Comparison of ENCODE assay signal across 23 mouse cellular contexts in genomic region chr4:26767896-26768295, GRCm38 (mm10).
DNase-seq lines count a peak whose midpoint lies in the region; ATAC-seq lines count a peak whose summit lies in the region.
"Had no signal": no experiment of that assay in that cellular context is flagged by ENCODE, and none has a peak within 500 bp of the region (broad histone marks: within the 10 kb centered on the region; RNA-seq: fewer than 3 reads in every experiment).

No protein-coding gene starts in this region.

- 79% methylated on average over 2 of the region's 2 CpGs for WGBS in embryonic facial prominence, embryonic 11.5 days
- 84% methylated on average over 2 of the region's 2 CpGs for whole genome bisulfite sequencing in embryonic facial prominence, embryonic 10.5 days
- 33% methylated on average over 2 of the region's 2 CpGs for WGBS in forebrain, embryonic 16.5 days
- 41% methylated on average over 2 of the region's 2 CpGs for WGBS in forebrain, embryonic 15.5 days
- 64% methylated on average over 2 of the region's 2 CpGs for WGBS in midbrain, embryonic 14.5 days
- 82% methylated on average over 2 of the region's 2 CpGs for WGBS in midbrain, embryonic 10.5 days

- DNase-seq in embryonic facial prominence, embryonic 11.5 days (ENCODE audit: low spot score), result peak; percentile 1
- no peak for DNase-seq in embryonic facial prominence, embryonic 10.5 days (ENCODE audit: low spot score)
- DNase-seq in midbrain, embryonic 14.5 days, result peak; percentile 24
- DNase-seq in midbrain, embryonic 10.5 days (ENCODE audit: low spot score), result no peak
- DNase-seq: adrenal gland, adult 8-10 months; adrenal gland, postnatal 25 days; cerebellum, adult 18-20 months; cerebellum, adult 9-10 months; cerebellum, postnatal 14 days; gastrocnemius, postnatal 25 days; heart, adult 18-20 months; heart, postnatal 10 days; heart, postnatal 36 days had no signal

- no peaks in the 10 kb centered on the region for H3K27me3 ChIP-seq in embryonic facial prominence, embryonic 11.5 days (ENCODE audit: control insufficient read depth, insufficient read depth, low read length)
- H3K27me3 ChIP-seq in embryonic facial prominence, embryonic 10.5 days (replicated peaks; ENCODE audit: low read depth, poor library complexity, severe bottlenecking), result no peaks in the 10 kb centered on the region
- no peaks in the 10 kb centered on the region for H3K27me3 ChIP-seq in forebrain, embryonic 16.5 days (replicated peaks; ENCODE audit: control insufficient read depth, insufficient read depth, low read length)
- no peaks in the 10 kb centered on the region for H3K27me3 ChIP-seq in forebrain, embryonic 15.5 days
- peaks cover 56% of the 10 kb centered on the region for H3K27me3 ChIP-seq in midbrain, embryonic 14.5 days (ENCODE audit: control insufficient read depth, insufficient read depth, low read length)
- H3K27me3 ChIP-seq in midbrain, embryonic 10.5 days (ENCODE audit: low read depth, poor library complexity, severe bottlenecking), result peaks cover 85% of the 10 kb centered on the region
- H3K27me3 ChIP-seq: embryonic facial prominence, embryonic 13.5 days; heart, embryonic 12.5 days; heart, embryonic 15.5 days had no signal

- H3K4me2 ChIP-seq in embryonic facial prominence, embryonic 11.5 days (ENCODE audit: low read depth, low read length), result no peak overlapping the region
- no peak overlapping the region for H3K4me2 ChIP-seq in forebrain, embryonic 16.5 days (ENCODE audit: low read length)
- H3K4me2 ChIP-seq in forebrain, embryonic 15.5 days (replicated peaks), result no peak overlapping the region
- H3K4me2 ChIP-seq in midbrain, embryonic 14.5 days (ENCODE audit: low read length), result no peak overlapping the region
- H3K4me2 ChIP-seq: embryonic facial prominence, embryonic 13.5 days; heart, embryonic 12.5 days; heart, embryonic 15.5 days; hindbrain, embryonic 14.5 days had no signal

- ATAC-seq in embryonic facial prominence, embryonic 11.5 days (replicated peaks; ENCODE audit: insufficient number of reproducible peaks, low FRiP score, low TSS enrichment, low read depth), result no peak
- peak; percentile 66 for ATAC-seq in forebrain, embryonic 16.5 days
- no peak; the same call in 1 of the 2 replicates for ATAC-seq in forebrain, embryonic 15.5 days (replicated peaks)
- ATAC-seq in midbrain, embryonic 14.5 days (ENCODE audit: low FRiP score, low TSS enrichment), result no peak
- ATAC-seq: activated CD4-positive, CD25-positive, alpha-beta regulatory T cell, adult 4 months; intestine, postnatal 0 days had no signal

- H3K4me3 ChIP-seq in embryonic facial prominence, embryonic 11.5 days (ENCODE audit: low read depth, low read length), result no peak overlapping the region
- H3K4me3 ChIP-seq in embryonic facial prominence, embryonic 10.5 days, result no peak overlapping the region
- H3K4me3 ChIP-seq in forebrain, embryonic 16.5 days (replicated peaks; ENCODE audit: low read length), result no peak overlapping the region
- H3K4me3 ChIP-seq in forebrain, embryonic 15.5 days, result no peak overlapping the region
- H3K4me3 ChIP-seq in midbrain, embryonic 14.5 days (replicated peaks; ENCODE audit: low read depth, low read length), result no peak overlapping the region
- no peak overlapping the region for H3K4me3 ChIP-seq in midbrain, embryonic 10.5 days
- H3K4me3 ChIP-seq: embryonic facial prominence, embryonic 13.5 days; erythroblast, embryonic 14.5 days; heart, embryonic 12.5 days; heart, embryonic 15.5 days; hindbrain, embryonic 10.5 days had no signal

- no peaks in the 10 kb centered on the region for H3K4me1 ChIP-seq in embryonic facial prominence, embryonic 11.5 days (ENCODE audit: control insufficient read depth, insufficient read depth, low read length)
- no peaks in the 10 kb centered on the region for H3K4me1 ChIP-seq in embryonic facial prominence, embryonic 10.5 days
- peaks cover 3% of the 10 kb centered on the region for H3K4me1 ChIP-seq in forebrain, embryonic 16.5 days (replicated peaks; ENCODE audit: control insufficient read depth, insufficient read depth, low read length)
- H3K4me1 ChIP-seq in forebrain, embryonic 15.5 days, result no peaks in the 10 kb centered on the region
- 0 out of 2 replicates have a peak, but pooled peaks cover 3% of the 10 kb centered on the region for H3K4me1 ChIP-seq in midbrain, embryonic 14.5 days (ENCODE audit: control insufficient read depth, insufficient read depth, low read length)
- H3K4me1 ChIP-seq in midbrain, embryonic 10.5 days, result peaks cover 8% of the 10 kb centered on the region
- H3K4me1 ChIP-seq: heart, embryonic 12.5 days; heart, embryonic 15.5 days; hindbrain, embryonic 10.5 days had no signal

- no peak overlapping the region for H3K27ac ChIP-seq in embryonic facial prominence, embryonic 11.5 days (replicated peaks; ENCODE audit: low read depth, low read length)
- no peak overlapping the region for H3K27ac ChIP-seq in embryonic facial prominence, embryonic 10.5 days (replicated peaks)
- no peak overlapping the region for H3K27ac ChIP-seq in forebrain, embryonic 16.5 days (ENCODE audit: low read length)
- no peak overlapping the region for H3K27ac ChIP-seq in forebrain, embryonic 15.5 days (replicated peaks)
- no peak overlapping the region for H3K27ac ChIP-seq in midbrain, embryonic 14.5 days (replicated peaks; ENCODE audit: low read depth, low read length)
- H3K27ac ChIP-seq in midbrain, embryonic 10.5 days (replicated peaks), result no peak overlapping the region
- H3K27ac ChIP-seq: embryonic facial prominence, embryonic 13.5 days; heart, embryonic 15.5 days; hindbrain, embryonic 10.5 days; hindbrain, embryonic 14.5 days had no signal

- H3K9me3 ChIP-seq in embryonic facial prominence, embryonic 11.5 days (replicated peaks; ENCODE audit: control insufficient read depth, low read length), result no peaks in the 10 kb centered on the region
- no peaks in the 10 kb centered on the region for H3K9me3 ChIP-seq in embryonic facial prominence, embryonic 10.5 days
- H3K9me3 ChIP-seq in forebrain, embryonic 16.5 days (ENCODE audit: control insufficient read depth, low read length), result no peaks in the 10 kb centered on the region
- no peaks in the 10 kb centered on the region for H3K9me3 ChIP-seq in forebrain, embryonic 15.5 days
- H3K9me3 ChIP-seq in midbrain, embryonic 14.5 days (ENCODE audit: control insufficient read depth, low read length), result no peaks in the 10 kb centered on the region
- H3K9me3 ChIP-seq in midbrain, embryonic 10.5 days (replicated peaks), result no peaks in the 10 kb centered on the region
- H3K9me3 ChIP-seq: embryonic facial prominence, embryonic 13.5 days; heart, embryonic 12.5 days; heart, embryonic 15.5 days; hindbrain, embryonic 10.5 days had no signal

- H3K9ac ChIP-seq in embryonic facial prominence, embryonic 11.5 days (replicated peaks; ENCODE audit: low read length), result no peak overlapping the region
- no peak overlapping the region for H3K9ac ChIP-seq in forebrain, embryonic 16.5 days (replicated peaks; ENCODE audit: low read depth, low read length)
- no peak overlapping the region for H3K9ac ChIP-seq in forebrain, embryonic 15.5 days (replicated peaks)
- H3K9ac ChIP-seq in midbrain, embryonic 14.5 days (replicated peaks; ENCODE audit: low read length), result no peak overlapping the region
- H3K9ac ChIP-seq: embryonic facial prominence, embryonic 13.5 days; heart, embryonic 12.5 days; heart, embryonic 15.5 days; hindbrain, embryonic 14.5 days had no signal

- no peaks in the 10 kb centered on the region for H3K36me3 ChIP-seq in embryonic facial prominence, embryonic 11.5 days (replicated peaks; ENCODE audit: control insufficient read depth, insufficient read depth, low read depth, low read length)
- no peaks in the 10 kb centered on the region for H3K36me3 ChIP-seq in embryonic facial prominence, embryonic 10.5 days (replicated peaks)
- no peaks in the 10 kb centered on the region for H3K36me3 ChIP-seq in forebrain, embryonic 16.5 days (ENCODE audit: control insufficient read depth, insufficient read depth)
- no peaks in the 10 kb centered on the region for H3K36me3 ChIP-seq in forebrain, embryonic 15.5 days
- no peaks in the 10 kb centered on the region for H3K36me3 ChIP-seq in midbrain, embryonic 14.5 days (ENCODE audit: control insufficient read depth, insufficient read depth, low read length)
- H3K36me3 ChIP-seq in midbrain, embryonic 10.5 days, result no peaks in the 10 kb centered on the region
- H3K36me3 ChIP-seq: embryonic facial prominence, embryonic 13.5 days; heart, embryonic 12.5 days; heart, embryonic 15.5 days; hindbrain, embryonic 10.5 days had no signal

Comparison
In these comparisons a context has a peak if more than half of its experiments do, and no peak if none do; other contexts are left out.
1. DNase-seq: peak in embryonic facial prominence, embryonic 11.5 days (single experiment) and midbrain, embryonic 14.5 days (single experiment); none in embryonic facial prominence, embryonic 10.5 days (single experiment) and midbrain, embryonic 10.5 days (single experiment).